Mouse (Mus musculus) liver, embryonic 14.5 days (tissue): ENCODE results near the gene Zfp784. TPM values are rescaled to one million over a fixed set of nuclear protein-coding genes. Genes with fewer than 3 reads are reported as not detected.

Experiments
- ATAC-seq: fragments of 200-750 bp; cut with Nextera tagmentation; 2 replicates; pipeline ENCODE4 v1.8.0; 2017; ENCODE audit warnings: moderate number of reproducible peaks, mild to moderate bottlenecking, moderate library complexity; ENCODE audit not compliant: insufficient read depth
- DNase-seq, 3 experiments: peaks; one replicate each; pipeline ENCODE4 v3.0.0-alpha.2; 2012 to 2013; ENCODE audit warnings: low read depth in 3 of 3, low spot score in 3 of 3
- H3K27ac ChIP-seq: fragments of 300-500 bp; sonication (generic); 2 replicates; pipeline ENCODE4 v1.5.1; 2014; ENCODE audit warnings: moderate library complexity, mild to moderate bottlenecking, control low read depth, inconsistent platforms
- H3K27me3 ChIP-seq: fragments of 300-500 bp; sonication (generic); 2 replicates; pipeline ENCODE4 v1.6.1; 2014; ENCODE audit warnings: mild to moderate bottlenecking, low read length, moderate library complexity; ENCODE audit not compliant: control insufficient read depth, insufficient read depth
- H3K36me3 ChIP-seq: fragments of 300-500 bp; sonication (generic); replicated peaks from 2 replicates; pipeline ENCODE4 v1.6.1; 2014; ENCODE audit warnings: low read depth; ENCODE audit not compliant: control insufficient read depth, insufficient read depth
- H3K4me1 ChIP-seq, 2 experiments: fragments of 200-500 bp in 1 of 2; fragments of 300-500 bp in 1 of 2; sonication (generic) in 1 of 2; replicated peaks; 2 replicates each; pipeline ENCODE4 v1.6.1; 2012 to 2014; ENCODE audit warnings: antibody characterized with exemption in 1 of 2, inconsistent platforms in 1 of 2, low read length in 1 of 2; ENCODE audit not compliant: control insufficient read depth in 2 of 2, insufficient read depth in 2 of 2
- H3K4me2 ChIP-seq: fragments of 300-500 bp; sonication (generic); 2 replicates; pipeline ENCODE4 v1.6.1; 2014; ENCODE audit warnings: low read depth, mild to moderate bottlenecking, control low read depth, moderate library complexity
- H3K4me3 ChIP-seq, 2 experiments: fragments of 200-500 bp in 1 of 2; fragments of 300-500 bp in 1 of 2; sonication (generic) in 1 of 2; 2 replicates each; pipeline ENCODE4 v1.5.1; 2012 to 2014; ENCODE audit warnings: low read depth in 2 of 2, low read length in 2 of 2, mild to moderate bottlenecking in 2 of 2, control low read depth in 1 of 2, inconsistent platforms in 1 of 2, moderate library complexity in 1 of 2; ENCODE audit not compliant: insufficient read depth in 1 of 2
- H3K9ac ChIP-seq: fragments of 300-500 bp; sonication (generic); replicated peaks from 2 replicates; pipeline ENCODE4 v1.6.1; 2014; ENCODE audit warnings: mild to moderate bottlenecking, control low read depth, moderate library complexity
- H3K9me3 ChIP-seq: fragments of 300-500 bp; sonication (generic); 2 replicates; pipeline ENCODE4 v1.6.1; 2016; ENCODE audit warnings: low read length, mixed read lengths; ENCODE audit not compliant: control insufficient read depth
- CTCF ChIP-seq: IDR thresholded peaks from 2 replicates; pipeline ENCODE4 v1.5.1; 2016; ENCODE audit warnings: antibody characterized with exemption, low read depth, control low read depth
- EP300 ChIP-seq: IDR thresholded peaks from 2 replicates; pipeline ENCODE4 v1.6.1; 2016; ENCODE audit warnings: antibody characterized with exemption, low read depth
- WGBS: fragments of 180-500 bp; shearing (Covaris S2); extraction: QIAGEN DNeasy Blood & Tissue Kit; methylation state at CpG from one replicate; pipeline ENCODE4 v1.1.7; 2014; ENCODE audit not compliant: insufficient replicate concordance; 5-methylcytosine and 5-hydroxymethylcytosine counted together
- polyA plus RNA-seq, 2 experiments: library from polyadenylated mRNA; depleted of rRNA in 1 of 2; stranded (reverse) in 1 of 2; unstranded in 1 of 2; fragments of >200 nt; fragmentation: Nextera tagmentation in 1 of 2; extraction: Ambion mirVana in 1 of 2; gene quantifications; 2 replicates each; pipeline versions ENCODE4 v1.2.1 to v1.2.3; 2012 to 2014

Zfp784 gene
- polyA plus RNA-seq, 2 experiments = 0.96 to 1.0 TPM

GRCm38 (mm10) chr7:4999876-5000275, 38.4 kb downstream of the Zfp784 start:
- Histone ChIP-seq H3K4me3 (no peak overlapping the region), H3K4me2 (no peak overlapping the region), H3K4me1 (no peaks in the 10 kb centered on the region), H3K27me3 (peaks cover 4% of the 10 kb centered on the region; the same call in 1 of the 2 replicates), H3K27ac (no peak overlapping the region), H3K36me3 (no peaks in the 10 kb centered on the region), H3K9ac (no peak overlapping the region), H3K9me3 (no peaks in the 10 kb centered on the region)
- no peak for DNase-seq
- no peak for ATAC-seq
- no peak for TF ChIP-seq EP300
- peak; percentile 49 for TF ChIP-seq CTCF
- 30% methylated on average over 2 of the region's 2 CpGs for WGBS

GRCm38 (mm10) chr7:4996934-4997333, 41.3 kb downstream of the Zfp784 start:
- no peak for DNase-seq
- 59% methylated on average over 6 of the region's 8 CpGs for WGBS
- Histone ChIP-seq H3K9me3 (no peaks in the 10 kb centered on the region), H3K4me1 (no peaks in the 10 kb centered on the region), H3K27ac (no peak overlapping the region), H3K9ac (no peak overlapping the region), H3K27me3 (peaks cover 20% of the 10 kb centered on the region), H3K4me3 (no peak overlapping the region), H3K4me2 (no peak overlapping the region), H3K36me3 (no peaks in the 10 kb centered on the region)
- ATAC-seq = no peak
- no peak for TF ChIP-seq EP300

GRCm38 (mm10) chr7:4996003-4996895, 42.0 kb downstream of the Zfp784 start, which contains the start of gene Zfp579:
Gene Zfp579 (minus strand): TSS chr7:4996158.
- H3K9ac ChIP-seq = 0 out of 2 replicates have a peak within 1 kb of the TSS, but pooled peaks have one; percentile 20
- H3K36me3 ChIP-seq = no peaks in the 10 kb centered on the region
- H3K4me2 ChIP-seq = peak within 1 kb of the TSS; percentile 54
- ATAC-seq (peak; percentile 64), DNase-seq (peak in 2 of 3 experiments; percentile 31 to 33)
- no peaks in the 10 kb centered on the region for H3K9me3 ChIP-seq
- peaks cover 20% of the 10 kb centered on the region for H3K27me3 ChIP-seq
- WGBS = 5% methylated on average over 23 of the region's 26 CpGs
- no peaks in the 10 kb centered on the region for H3K4me1 ChIP-seq
- TF ChIP-seq EP300 (no peak), CTCF (no peak)
- H3K27ac ChIP-seq = no peak within 1 kb of the TSS
- peak within 1 kb of the TSS; percentile 54 to 55 for H3K4me3 ChIP-seq

- no peak overlapping the region for H3K27ac ChIP-seq
- H3K4me3 ChIP-seq = peak overlapping the region; percentile 54 to 55
- H3K9ac ChIP-seq = 0 out of 2 replicates have a peak overlapping the region, but pooled peaks have one; percentile 20
- no peaks in the 10 kb centered on the region for H3K9me3 ChIP-seq
- ATAC-seq (no peak; the same call in 1 of the 2 replicates), DNase-seq (no peak)
- TF ChIP-seq CTCF (no peak), EP300 (no peak)
- peak overlapping the region; percentile 54 for H3K4me2 ChIP-seq
- peaks cover 20% of the 10 kb centered on the region for H3K27me3 ChIP-seq
- H3K4me1 ChIP-seq = no peaks in the 10 kb centered on the region
- H3K36me3 ChIP-seq = no peaks in the 10 kb centered on the region
- 6% methylated on average over 19 of the region's 19 CpGs for WGBS
These were observed 42.8 kb downstream of the Zfp784 start for GRCm38 (mm10) chr7:4995268-4996002.
